Mouse (Mus musculus) CD4-positive, CD25-positive, alpha-beta regulatory T cell, adult 9 weeks (primary cell): Measurements from ENCODE around the gene Nt5e. TPM values are rescaled to one million over a fixed set of nuclear protein-coding genes. Genes with fewer than 3 reads are reported as not detected.

Experiments
- polyA plus RNA-seq: library from polyadenylated mRNA; unstranded; fragments of 100-300 nt; shearing (Covaris generic); gene quantifications from one replicate; pipeline ENCODE4 v1.2.1, GENCODE M21; 2017

Gene Nt5e
- polyA plus RNA-seq, result 229 TPM

GRCm38 (mm10) chr9:88326930-88327901 lies at the start of gene Nt5e:
TSS of gene Nt5e (plus strand) at chr9:88327197.

Other genes with a start within 250 kb of the Nt5e start
- gene Snx14, start 111.8 kb downstream of the Nt5e start, polyA plus RNA-seq, result 73.7 TPM
- 1.7 TPM for gene Gm20537, start 129.4 kb downstream of the Nt5e start, polyA plus RNA-seq
- 127 TPM for gene Syncrip, start 155.4 kb downstream of the Nt5e start, polyA plus RNA-seq
- gene Zfp949, start 220.8 kb downstream of the Nt5e start, polyA plus RNA-seq, result 24.0 TPM